21 mouse cellular contexts compared by ENCODE assay signal in the genomic region with DNA sequence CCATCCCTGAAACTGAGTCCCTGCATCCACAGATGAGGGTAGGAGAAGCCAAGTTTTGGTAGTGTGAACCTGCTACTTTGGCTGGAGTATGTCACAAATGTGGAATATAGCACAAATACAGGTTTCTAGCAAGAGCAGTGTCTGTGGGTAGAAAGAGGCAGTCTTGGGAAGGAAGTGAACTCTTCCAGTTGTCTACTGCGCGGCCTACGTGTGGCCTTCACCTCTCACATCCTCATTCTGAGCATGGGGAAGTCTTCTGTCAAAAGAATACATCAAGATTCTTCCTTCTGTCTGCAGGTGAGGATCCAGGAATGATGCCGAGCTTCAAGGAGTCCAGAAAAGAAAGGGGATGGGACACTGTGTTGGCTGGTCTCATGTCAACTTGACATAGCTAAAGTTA.
"Had no signal": no experiment of that assay in that cellular context is flagged by ENCODE, and none has a peak within 500 bp of the region (broad histone marks: within the 10 kb centered on the region; RNA-seq: fewer than 3 reads in every experiment).

No protein-coding gene starts in this region.

- H3K27ac ChIP-seq: limb, embryonic 10.5 days; limb, embryonic 13.5 days; liver, embryonic 12.5 days; liver, embryonic 15.5 days; lung, embryonic 15.5 days; midbrain, embryonic 12.5 days had no signal

- H3K9ac ChIP-seq: limb, embryonic 13.5 days; liver, embryonic 12.5 days; liver, embryonic 15.5 days; lung, embryonic 15.5 days; midbrain, embryonic 12.5 days had no signal

- H3K27me3 ChIP-seq: lung, embryonic 15.5 days had no signal

- H3K36me3 ChIP-seq: limb, embryonic 10.5 days; limb, embryonic 13.5 days; liver, embryonic 12.5 days; liver, embryonic 15.5 days; lung, embryonic 15.5 days; midbrain, embryonic 12.5 days had no signal

- ATAC-seq: intestine, postnatal 0 days; liver, embryonic 12.5 days; midbrain, embryonic 16.5 days had no signal

- DNase-seq: kidney, adult 9 months; kidney, postnatal 14 days; kidney, postnatal 4 days; liver; lung, adult 18-20 months; lung, postnatal 14 days; lung, postnatal 4 days; right cerebral cortex, adult 18-20 months; right cerebral cortex, postnatal 14 days; right cerebral cortex, postnatal 4 days; thymus, adult 2 months; thymus, postnatal 14 days; thymus, postnatal 4 days had no signal

- H3K4me3 ChIP-seq: limb, embryonic 10.5 days; limb, embryonic 13.5 days; liver, embryonic 12.5 days; liver, embryonic 15.5 days; lung, embryonic 15.5 days; midbrain, embryonic 12.5 days had no signal
